Mouse (Mus musculus) bone marrow, adult 2 months (tissue): ENCODE data around the gene Gsdma.

ENCODE experiments used
- CTCF ChIP-seq: fragments of 200-500 bp; IDR thresholded peaks from 2 replicates; pipeline ENCODE4 v1.5.1; 2011; ENCODE audit warnings: low read length, control low read depth; ENCODE audit not compliant: control insufficient read depth, insufficient read depth
- POLR2A ChIP-seq: fragments of 200-500 bp; IDR thresholded peaks from 2 replicates; pipeline ENCODE4 v1.6.1; 2011; ENCODE audit warnings: low read depth, mild to moderate bottlenecking, control low read depth, low read length, borderline replicate concordance; ENCODE audit not compliant: control insufficient read depth

- TF ChIP-seq CTCF, result no peak
- TF ChIP-seq POLR2A, result no peak
Observed at GRCm38 (mm10) chr11:98686976-98687375, 22.8 kb downstream of the Gsdma start.
